Mouse (Mus musculus) c-Kit-negative CD71-positive TER-119-positive erythroid progenitor cells, embryonic 14.5 days (primary cell): ENCODE measurements around the gene Kcnk7.

Experiments used
- DNase-seq: peaks from one replicate; pipeline ENCODE4 v3.0.0-alpha.2; 2013; ENCODE audit warnings: low read depth, low spot score

Kcnk7 gene

GRCm38 (mm10) chr19:5750951-5751350 lies 46.8 kb downstream of the Kcnk7 start:
- no peak for DNase-seq

GRCm38 (mm10) chr19:5751742-5752141 lies 47.6 kb downstream of the Kcnk7 start:
- no peak for DNase-seq

DNA sequence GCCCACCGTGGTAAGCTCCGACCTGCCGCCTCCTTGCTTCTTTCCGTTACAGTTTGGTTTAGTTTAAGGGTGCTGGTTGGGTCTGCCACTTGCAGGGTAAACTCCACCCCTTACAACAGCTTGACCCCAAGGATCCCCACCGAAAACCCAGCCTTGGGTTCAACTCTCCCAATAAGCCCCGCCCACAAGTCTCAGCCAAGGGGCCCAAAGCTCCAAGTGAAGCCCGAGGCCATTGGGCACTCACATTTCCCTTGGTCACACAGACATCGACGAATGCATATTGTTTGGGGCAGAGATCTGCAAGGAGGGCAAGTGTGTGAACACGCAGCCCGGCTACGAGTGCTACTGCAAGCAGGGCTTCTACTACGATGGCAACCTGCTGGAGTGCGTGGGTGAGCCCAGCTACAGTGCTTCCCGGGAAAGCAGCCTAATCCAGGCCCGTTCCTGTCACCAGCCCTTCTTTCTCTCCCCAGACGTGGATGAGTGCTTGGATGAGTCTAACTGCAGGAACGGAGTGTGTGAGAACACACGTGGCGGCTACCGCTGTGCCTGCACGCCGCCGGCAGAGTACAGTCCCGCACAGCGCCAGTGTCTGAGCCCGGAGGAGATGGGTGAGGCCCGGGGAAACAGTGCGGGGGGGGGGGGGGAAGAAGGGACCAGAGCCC lies 52.3 kb downstream of the Kcnk7 start:
- DNase-seq: no peak
